Mouse (Mus musculus): ENCODE measurements around the gene Appl1.

Appl1 gene

DNA sequence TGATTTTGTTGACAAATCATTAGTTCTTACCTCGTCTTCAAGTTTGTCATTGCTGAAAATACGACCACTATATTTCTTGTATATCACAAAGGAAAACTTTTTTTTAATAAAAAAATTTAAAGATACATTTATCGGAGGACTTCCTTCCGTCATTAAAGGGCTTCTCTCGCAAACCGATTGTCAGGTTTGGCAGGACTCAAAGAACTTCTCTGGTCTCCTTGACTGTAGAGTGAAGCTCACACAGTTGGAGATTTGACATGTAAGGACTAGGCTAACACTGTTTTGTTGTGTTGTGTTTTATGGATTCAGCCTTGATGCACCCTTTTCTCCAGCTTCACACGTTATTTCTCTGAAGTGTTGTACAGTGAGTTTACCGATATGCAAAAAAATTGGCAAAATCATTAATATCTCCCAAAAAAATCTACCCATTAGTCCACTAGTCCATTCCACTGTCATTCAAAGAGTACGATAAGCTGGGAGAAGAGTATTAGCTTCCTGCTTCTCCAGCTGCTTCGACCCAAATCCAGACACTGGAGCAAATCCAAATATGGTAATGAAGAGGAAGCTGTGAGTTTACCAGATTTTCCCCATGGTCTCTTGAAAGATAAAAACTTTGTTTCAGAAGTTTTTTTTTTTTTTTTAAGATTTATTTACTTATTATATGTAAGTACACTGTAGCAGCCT is at the start of gene Appl1:
Appl1 (minus strand) TSS at position 127 of the 684 bp plus-strand sequence.
- DNase-seq, result no peak

GRCm38 (mm10) chr14:27019850-27020249 is 48.8 kb upstream of the Appl1 start:
- DNase-seq, result no peak

- DNase-seq, result no peak
Observed at GRCm38 (mm10) chr14:27017936-27018335, 46.9 kb upstream of the Appl1 start.

DNA sequence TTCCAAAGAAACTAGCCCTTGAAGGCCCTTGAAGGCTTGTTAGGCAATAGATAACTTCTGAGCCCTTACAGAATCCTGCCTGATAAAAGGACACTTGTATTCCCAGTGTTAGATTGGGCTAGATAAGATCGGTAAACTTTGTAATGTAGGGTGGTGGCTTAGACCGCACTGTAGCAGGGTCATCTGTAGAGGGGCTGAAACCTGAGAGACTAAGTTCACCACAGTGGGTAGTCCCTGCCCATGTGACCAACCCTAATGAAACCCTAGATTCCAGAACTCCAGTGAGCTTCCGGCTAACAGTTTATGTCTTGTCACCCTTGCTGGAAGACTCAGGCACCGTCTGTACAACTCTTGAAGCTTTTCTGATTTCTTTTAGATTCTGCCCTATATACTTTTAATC is 42.6 kb upstream of the Appl1 start:
- DNase-seq, result no peak

DNA sequence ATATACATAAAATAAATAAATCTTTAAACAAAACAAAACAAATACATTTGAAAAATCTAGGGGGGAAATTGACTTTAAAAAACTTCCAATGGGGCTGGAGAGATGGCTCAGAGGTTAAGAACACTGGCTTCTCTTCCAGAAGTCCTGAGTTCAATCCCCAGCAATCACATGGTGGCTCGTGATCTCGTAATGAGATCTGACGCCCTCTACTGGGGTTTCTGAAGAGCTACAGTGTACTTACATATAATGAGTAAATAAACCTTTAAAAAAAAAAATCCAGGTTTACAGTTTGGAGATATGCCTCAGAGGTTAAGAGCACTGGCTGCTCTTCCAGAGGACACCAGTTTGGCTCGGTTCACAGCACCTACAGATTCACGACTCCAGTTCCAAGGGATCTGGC is 40.5 kb upstream of the Appl1 start:
- DNase-seq, result no peak

DNA sequence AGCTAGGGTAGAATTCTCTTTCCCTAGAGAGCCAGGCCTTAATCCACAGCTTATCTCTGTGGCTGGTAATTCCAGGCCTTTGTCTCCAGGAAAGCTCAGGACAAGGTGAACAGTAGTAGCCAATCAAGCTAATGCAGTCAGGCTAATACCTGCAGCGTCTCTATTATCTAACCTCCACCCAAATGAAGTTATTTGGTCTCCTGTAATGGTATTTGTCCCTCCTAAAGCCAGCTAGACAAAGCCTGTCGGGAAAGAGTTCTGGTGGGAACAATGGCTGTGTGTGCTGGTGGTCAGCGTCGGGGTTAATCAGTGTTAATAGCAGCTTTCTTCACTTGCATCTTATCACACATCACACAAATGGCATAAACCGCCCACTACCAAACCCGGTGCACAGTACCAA is 34.9 kb upstream of the Appl1 start:
- no peak for DNase-seq

DNA sequence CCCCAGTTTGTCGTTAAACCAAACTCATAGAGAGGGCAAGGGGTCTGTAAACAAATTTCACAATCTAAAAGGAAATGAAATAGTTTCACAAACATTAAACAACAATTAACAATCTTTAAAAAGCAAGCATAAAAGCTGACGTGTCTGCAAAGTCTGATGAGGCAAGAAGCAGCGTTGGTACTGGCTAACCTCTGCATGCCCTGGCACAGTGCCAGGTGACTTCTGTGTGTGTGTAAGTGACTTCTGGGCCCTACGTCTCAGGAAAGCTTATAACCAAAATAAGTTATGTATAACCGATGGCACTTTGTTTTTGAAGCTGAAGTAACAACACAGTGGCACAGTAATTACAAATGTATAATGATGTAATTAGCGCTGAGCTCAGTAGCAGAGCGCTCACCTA is 33.9 kb upstream of the Appl1 start:
- DNase-seq, result peak; percentile 41 to 52

DNA sequence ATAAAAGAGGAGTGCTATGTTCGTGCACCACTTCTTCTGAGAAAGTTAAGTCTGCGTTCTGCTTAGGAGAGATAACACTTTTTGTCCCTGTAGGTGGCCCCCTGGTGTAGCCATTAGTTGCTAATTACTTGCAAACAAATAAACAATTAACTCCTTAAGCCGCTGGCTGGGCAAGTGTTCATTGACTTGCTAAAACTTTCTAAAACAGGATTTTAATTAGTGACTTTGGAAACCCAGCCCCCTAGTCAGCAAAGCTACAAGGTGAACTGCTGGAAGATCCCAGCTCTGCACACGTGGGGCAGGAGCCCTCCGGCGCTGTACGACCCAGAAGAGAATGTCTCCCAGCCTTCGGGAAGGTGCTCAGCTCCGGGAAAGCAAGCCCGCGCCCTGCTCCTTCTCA is 29.4 kb upstream of the Appl1 start:
- DNase-seq, result peak in 1 of 2 experiments; percentile 17

DNA sequence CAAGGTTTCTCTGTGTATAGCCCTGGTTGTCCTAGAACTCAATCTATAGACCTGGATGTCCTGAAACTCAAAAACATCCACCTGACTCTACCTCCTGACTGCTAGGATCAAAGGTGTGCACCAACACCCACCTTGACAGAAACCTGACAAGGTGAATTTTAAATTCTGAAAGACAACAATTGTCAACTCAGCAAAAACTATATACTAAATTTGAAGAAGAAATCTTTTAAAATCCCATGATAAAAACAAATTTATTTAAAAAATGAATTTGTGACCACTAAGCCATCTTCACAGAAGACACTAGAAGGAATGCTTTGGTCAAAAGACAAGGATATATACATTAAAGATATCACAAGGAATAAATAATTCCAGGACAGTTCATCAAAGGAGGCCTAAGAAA is 25.2 kb upstream of the Appl1 start:
- no peak for DNase-seq

GRCm38 (mm10) chr14:26994211-26994741 is 23.2 kb upstream of the Appl1 start, which contains the start of gene Hesx1:
Gene Hesx1 (plus strand): TSS chr14:26994416.
- peak; percentile 60 to 77 for DNase-seq

DNA sequence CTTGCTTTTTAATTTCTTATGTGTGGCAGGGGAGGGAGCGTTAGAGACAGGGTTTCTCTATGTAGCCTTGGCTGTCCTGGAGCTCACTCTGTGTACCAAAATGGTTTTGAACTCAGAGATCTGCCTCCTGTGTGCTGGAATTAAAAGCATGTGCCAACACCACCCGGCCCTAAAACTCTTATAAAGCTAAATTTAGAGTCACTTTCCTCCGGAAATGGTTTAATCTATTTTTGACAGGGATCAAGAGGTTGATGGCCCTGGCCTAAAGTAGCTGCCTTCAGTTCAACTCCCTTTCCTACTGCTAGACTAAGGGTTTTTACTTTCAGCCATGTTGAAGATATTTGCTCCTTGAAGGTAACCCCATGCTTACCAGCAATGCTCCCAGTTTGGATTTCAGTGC is 22.4 kb upstream of the Appl1 start:
- DNase-seq, result no peak

DNA sequence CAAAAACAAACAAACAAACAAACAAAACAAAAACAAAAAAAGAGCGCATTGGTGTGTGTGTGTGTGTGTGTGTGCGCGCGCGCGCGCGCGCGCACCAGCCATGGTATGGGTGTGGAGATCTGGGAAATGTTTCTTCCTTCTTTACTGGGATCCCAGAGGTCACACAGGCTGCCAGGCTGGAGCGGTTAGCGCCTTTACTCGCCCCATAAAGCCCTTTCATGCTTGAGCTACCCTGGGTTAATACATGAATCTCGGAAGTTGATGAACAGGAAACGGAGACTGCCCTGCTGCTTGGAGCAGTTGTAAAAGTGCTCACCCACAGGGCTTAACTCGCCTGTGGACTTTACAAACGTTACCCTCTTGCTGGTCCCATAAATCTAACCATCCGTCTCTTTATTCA is 20.6 kb upstream of the Appl1 start:
- DNase-seq, result peak; percentile 17 to 48

GRCm38 (mm10) chr14:26988694-26989093 is 17.7 kb upstream of the Appl1 start:
- no peak for DNase-seq

GRCm38 (mm10) chr14:26982150-26982530 is 11.1 kb upstream of the Appl1 start:
- DNase-seq, result no peak

- no peak for DNase-seq
Observed at GRCm38 (mm10) chr14:26981494-26982149, 10.6 kb upstream of the Appl1 start.

GRCm38 (mm10) chr14:26981021-26981420 is 10.0 kb upstream of the Appl1 start:
- DNase-seq, result no peak

GRCm38 (mm10) chr14:26979808-26980207 is 8.8 kb upstream of the Appl1 start:
- no peak for DNase-seq

DNA sequence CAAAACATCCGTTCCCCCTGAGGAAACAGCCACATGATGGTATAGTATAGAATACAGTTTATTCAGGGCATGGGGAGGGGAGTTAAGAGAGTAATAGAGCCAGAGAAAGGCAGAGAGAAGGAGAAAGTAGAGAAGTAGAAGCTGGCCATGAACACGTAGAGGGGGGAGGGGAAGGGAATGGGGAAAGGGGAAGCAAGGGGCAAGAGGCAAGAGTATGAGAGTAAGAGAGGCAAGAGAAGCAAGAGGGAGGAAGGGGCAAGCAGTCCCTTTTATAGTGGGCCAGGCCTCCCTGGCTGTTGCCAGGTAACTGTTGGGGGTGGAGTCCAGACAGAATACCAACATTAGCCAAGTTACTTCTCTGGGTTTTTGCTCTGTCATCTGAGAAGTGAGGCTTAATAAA is 6.5 kb upstream of the Appl1 start:
- DNase-seq, result no peak

- DNase-seq, result no peak
Observed at GRCm38 (mm10) chr14:26976212-26976611, 5.2 kb upstream of the Appl1 start.

- DNase-seq, result no peak
Observed at GRCm38 (mm10) chr14:26975490-26975889, 4.5 kb upstream of the Appl1 start.

GRCm38 (mm10) chr14:26973089-26973488 is 2.1 kb upstream of the Appl1 start:
- no peak for DNase-seq

GRCm38 (mm10) chr14:26970439-26970932 is 546 bp downstream of the Appl1 start:
- peak; percentile 99 to 100 for DNase-seq

DNA sequence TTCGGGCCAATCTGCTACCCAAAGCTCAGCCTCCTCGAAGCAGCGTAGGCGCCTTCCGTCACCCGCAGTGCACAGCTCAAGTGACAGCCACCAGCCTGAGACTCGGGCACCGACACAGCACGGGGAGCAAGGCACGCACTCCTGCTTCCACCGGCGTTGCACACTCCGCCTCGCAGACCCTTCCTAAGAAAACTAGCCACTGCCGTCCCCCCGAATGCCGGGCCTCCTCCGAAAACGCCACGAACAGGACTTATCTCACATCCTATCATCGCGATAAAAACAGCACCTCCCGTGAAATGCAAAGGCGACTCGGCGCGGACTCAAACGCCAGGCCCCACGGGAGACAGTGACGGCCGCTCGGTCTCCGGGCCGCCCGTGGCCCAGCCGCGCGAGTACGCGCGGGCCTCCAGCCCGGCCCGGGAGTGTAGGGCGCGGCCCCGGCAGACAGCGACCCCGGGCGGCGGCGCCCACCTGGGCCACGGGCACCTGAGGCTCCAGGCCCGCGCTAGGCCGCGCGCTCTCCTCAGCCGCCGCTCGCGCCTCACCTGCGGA is 1.1 kb downstream of the Appl1 start:
- DNase-seq, result peak; percentile 67 to 83

DNA sequence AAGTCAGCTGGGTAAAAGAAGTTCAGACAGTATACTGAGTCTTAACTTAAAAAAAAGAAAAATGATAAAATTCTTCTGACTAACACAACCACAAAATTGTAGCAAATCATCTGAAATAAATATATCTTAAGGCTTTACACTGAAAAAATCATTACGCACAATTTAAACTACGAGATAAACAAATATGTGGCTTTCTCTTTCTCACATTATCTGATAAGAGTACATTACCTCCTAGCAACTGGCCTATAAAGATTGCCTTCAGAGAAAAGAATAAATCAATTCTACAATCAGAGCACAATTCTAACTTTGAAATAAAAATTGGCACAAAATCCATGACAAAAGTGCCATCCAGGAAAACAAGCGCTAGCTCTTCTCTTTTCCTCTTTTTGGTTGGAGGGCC is 1.9 kb downstream of the Appl1 start:
- no peak for DNase-seq
